ENCODE assay signal across 9 mouse cellular contexts in the genomic region with DNA sequence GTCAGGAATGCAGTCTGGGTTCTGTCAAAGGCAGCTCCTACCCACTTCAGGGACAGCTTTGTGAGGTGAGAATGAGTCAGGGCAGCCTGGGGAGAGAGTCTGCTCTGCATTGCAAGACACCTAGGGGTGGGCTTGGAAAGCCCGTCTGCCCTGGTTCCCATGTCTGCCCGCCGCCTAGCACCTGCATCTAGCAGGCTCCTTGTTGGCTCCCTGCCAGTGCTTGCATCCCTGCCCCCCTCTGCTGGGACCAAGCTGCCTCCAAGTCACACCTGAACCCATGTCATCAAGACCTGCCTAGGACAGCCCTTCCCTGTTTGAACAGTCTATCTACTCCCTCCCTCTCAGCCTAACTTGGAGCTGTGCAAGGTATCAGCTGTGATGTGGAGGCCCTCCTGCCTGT.
DNase-seq lines count a peak whose midpoint lies in the region; ATAC-seq and TF ChIP-seq lines count a peak whose summit lies in the region.
"Had no signal": no experiment of that assay in that cellular context is flagged by ENCODE, and none has a peak within 500 bp of the region (broad histone marks: within the 10 kb centered on the region; RNA-seq: fewer than 3 reads in every experiment).

No protein-coding gene starts in this region.

- no peaks in the 10 kb centered on the region for H3K4me1 ChIP-seq in liver, embryonic 11.5 days (replicated peaks; ENCODE audit: control insufficient read depth, insufficient read depth, low read length)
- H3K4me1 ChIP-seq in hindbrain, embryonic 11.5 days (replicated peaks; ENCODE audit: control insufficient read depth, insufficient read depth, low read length) = peaks cover 16% of the 10 kb centered on the region
- peaks cover 44% of the 10 kb centered on the region for H3K4me1 ChIP-seq in lung, embryonic 14.5 days (ENCODE audit: insufficient read depth)
- H3K4me1 ChIP-seq in stomach, postnatal 0 days (replicated peaks; ENCODE audit: control insufficient read depth, insufficient read depth) = 0 out of 2 replicates have a peak, but pooled peaks cover 4% of the 10 kb centered on the region
- peaks cover 5% of the 10 kb centered on the region; the same call in 1 of the 2 replicates for H3K4me1 ChIP-seq in liver, embryonic 12.5 days

- H3K27ac ChIP-seq in liver, embryonic 11.5 days (ENCODE audit: low read depth, low read length) = no peak overlapping the region
- H3K27ac ChIP-seq in hindbrain, embryonic 11.5 days (ENCODE audit: low read depth, low read length) = peak overlapping the region; percentile 60; the same call in 1 of the 2 replicates
- peak overlapping the region; percentile 80 for H3K27ac ChIP-seq in lung, embryonic 14.5 days (ENCODE audit: low read depth)
- no peak overlapping the region; the same call in none of the 2 replicates for H3K27ac ChIP-seq in stomach, postnatal 0 days (replicated peaks)
- H3K27ac ChIP-seq in liver, embryonic 12.5 days = no peak overlapping the region
- H3K27ac ChIP-seq: macrophage had no signal

- H3K4me2 ChIP-seq in liver, embryonic 11.5 days = no peak overlapping the region
- no peak overlapping the region for H3K4me2 ChIP-seq in hindbrain, embryonic 11.5 days (replicated peaks; ENCODE audit: low read depth, low read length)
- H3K4me2 ChIP-seq in lung, embryonic 14.5 days = no peak overlapping the region
- H3K4me2 ChIP-seq in stomach, postnatal 0 days (replicated peaks; ENCODE audit: low read depth) = no peak overlapping the region
- no peak overlapping the region for H3K4me2 ChIP-seq in liver, embryonic 12.5 days

- no peaks in the 10 kb centered on the region for H3K36me3 ChIP-seq in liver, embryonic 11.5 days (ENCODE audit: control insufficient read depth, insufficient read depth, low read length)
- no peaks in the 10 kb centered on the region for H3K36me3 ChIP-seq in hindbrain, embryonic 11.5 days (ENCODE audit: control insufficient read depth, insufficient read depth, low read length)
- H3K36me3 ChIP-seq in lung, embryonic 14.5 days (ENCODE audit: insufficient read depth) = no peaks in the 10 kb centered on the region
- no peaks in the 10 kb centered on the region for H3K36me3 ChIP-seq in stomach, postnatal 0 days (ENCODE audit: control insufficient read depth, insufficient read depth, low read length)
- H3K36me3 ChIP-seq in liver, embryonic 12.5 days = no peaks in the 10 kb centered on the region

- no peaks in the 10 kb centered on the region for H3K9me3 ChIP-seq in liver, embryonic 11.5 days (ENCODE audit: control insufficient read depth, low read length)
- no peaks in the 10 kb centered on the region for H3K9me3 ChIP-seq in hindbrain, embryonic 11.5 days (ENCODE audit: control insufficient read depth, low read length)
- no peaks in the 10 kb centered on the region for H3K9me3 ChIP-seq in lung, embryonic 14.5 days (ENCODE audit: low read depth, low read length)
- H3K9me3 ChIP-seq in stomach, postnatal 0 days (ENCODE audit: control insufficient read depth, low read length) = no peaks in the 10 kb centered on the region
- H3K9me3 ChIP-seq in liver, embryonic 12.5 days (replicated peaks) = no peaks in the 10 kb centered on the region

- no peak for TF ChIP-seq EP300 in stomach, postnatal 0 days (optimal IDR thresholded peaks at IDR 0.05)

- no peak for ATAC-seq in liver, embryonic 11.5 days (replicated peaks; ENCODE audit: low FRiP score)
- 0 out of 2 replicates have a peak, but pooled peaks have one; percentile 14 for ATAC-seq in hindbrain, embryonic 11.5 days (ENCODE audit: low FRiP score)
- ATAC-seq in lung, embryonic 14.5 days (ENCODE audit: insufficient read depth) = peak; percentile 74
- ATAC-seq in stomach, postnatal 0 days (ENCODE audit: low FRiP score, low TSS enrichment) = peak; percentile 54; the same call in 1 of the 2 replicates
- ATAC-seq in liver, embryonic 12.5 days = no peak

- no peaks in the 10 kb centered on the region for H3K27me3 ChIP-seq in liver, embryonic 11.5 days (replicated peaks; ENCODE audit: control insufficient read depth, insufficient read depth, low read length)
- no peaks in the 10 kb centered on the region for H3K27me3 ChIP-seq in hindbrain, embryonic 11.5 days (ENCODE audit: control insufficient read depth, insufficient read depth, low read length)
- no peaks in the 10 kb centered on the region for H3K27me3 ChIP-seq in lung, embryonic 14.5 days (ENCODE audit: insufficient read depth, low read length)
- no peaks in the 10 kb centered on the region for H3K27me3 ChIP-seq in stomach, postnatal 0 days (ENCODE audit: control insufficient read depth, insufficient read depth, low read length)
- peaks cover 10% of the 10 kb centered on the region; the same call in 1 of the 2 replicates for H3K27me3 ChIP-seq in liver, embryonic 12.5 days (replicated peaks)

- no peak overlapping the region for H3K4me3 ChIP-seq in liver, embryonic 11.5 days (ENCODE audit: low read depth, low read length)
- no peak overlapping the region for H3K4me3 ChIP-seq in hindbrain, embryonic 11.5 days (ENCODE audit: low read depth, low read length)
- H3K4me3 ChIP-seq in lung, embryonic 14.5 days (ENCODE audit: low read depth, low read length) = no peak overlapping the region
- no peak overlapping the region for H3K4me3 ChIP-seq in stomach, postnatal 0 days (ENCODE audit: low read depth, low read length)
- no peak overlapping the region for H3K4me3 ChIP-seq in liver, embryonic 12.5 days

- 42% methylated on average over 3 of the region's 3 CpGs for WGBS in liver, embryonic 11.5 days
- WGBS in hindbrain, embryonic 11.5 days = 93% methylated on average over 3 of the region's 3 CpGs
- WGBS in lung, embryonic 14.5 days = 19% methylated on average over 3 of the region's 3 CpGs
- WGBS in stomach, postnatal 0 days = 54% methylated on average over 3 of the region's 3 CpGs
- 46% methylated on average over 3 of the region's 3 CpGs for WGBS in liver, embryonic 12.5 days (ENCODE audit: insufficient replicate concordance)

- 0 out of 2 replicates have a peak, but pooled peaks have one; percentile 3 for TF ChIP-seq CTCF in lung, embryonic 14.5 days (IDR thresholded peaks at IDR 0.05; ENCODE audit: low read depth)
- no peak for TF ChIP-seq CTCF in stomach, postnatal 0 days (IDR thresholded peaks at IDR 0.05; ENCODE audit: low read depth)

- DNase-seq in liver = peak; percentile 9
- DNase-seq in liver, embryonic 11.5 days (ENCODE audit: low spot score) = no peak
- no peak for DNase-seq in hindbrain, embryonic 11.5 days (ENCODE audit: low spot score)
- DNase-seq in lung, embryonic 14.5 days = peak; percentile 77
- DNase-seq in stomach, postnatal 0 days (ENCODE audit: low spot score) = peak; percentile 64
- DNase-seq in adrenal gland, postnatal 4 days (ENCODE audit: low spot score in 2 of 2) = no peak
- DNase-seq: heart, postnatal 14 days had no signal

- H3K9ac ChIP-seq in liver, embryonic 11.5 days (ENCODE audit: low read depth, low read length) = no peak overlapping the region
- no peak overlapping the region for H3K9ac ChIP-seq in hindbrain, embryonic 11.5 days (ENCODE audit: low read depth, low read length)
- H3K9ac ChIP-seq in lung, embryonic 14.5 days = no peak overlapping the region
- no peak overlapping the region for H3K9ac ChIP-seq in stomach, postnatal 0 days (ENCODE audit: low read length)
- no peak overlapping the region for H3K9ac ChIP-seq in liver, embryonic 12.5 days

Comparison
In these comparisons a context has a peak if more than half of its experiments do, and no peak if none do; other contexts are left out.
1. DNase-seq: peak in liver (single experiment), lung, embryonic 14.5 days (single experiment) and stomach, postnatal 0 days (single experiment); none in liver, embryonic 11.5 days (single experiment), hindbrain, embryonic 11.5 days (single experiment) and adrenal gland, postnatal 4 days (0 of 2).
2. ATAC-seq: peak in hindbrain, embryonic 11.5 days (single experiment), lung, embryonic 14.5 days (single experiment) and stomach, postnatal 0 days (single experiment); none in liver, embryonic 11.5 days (single experiment) and liver, embryonic 12.5 days (single experiment).
3. H3K27ac ChIP-seq: peak in hindbrain, embryonic 11.5 days (single experiment) and lung, embryonic 14.5 days (single experiment); none in liver, embryonic 11.5 days (single experiment), stomach, postnatal 0 days (single experiment) and liver, embryonic 12.5 days (single experiment).